Mouse (Mus musculus): ENCODE data around the gene Mybbp1a.

DNA sequence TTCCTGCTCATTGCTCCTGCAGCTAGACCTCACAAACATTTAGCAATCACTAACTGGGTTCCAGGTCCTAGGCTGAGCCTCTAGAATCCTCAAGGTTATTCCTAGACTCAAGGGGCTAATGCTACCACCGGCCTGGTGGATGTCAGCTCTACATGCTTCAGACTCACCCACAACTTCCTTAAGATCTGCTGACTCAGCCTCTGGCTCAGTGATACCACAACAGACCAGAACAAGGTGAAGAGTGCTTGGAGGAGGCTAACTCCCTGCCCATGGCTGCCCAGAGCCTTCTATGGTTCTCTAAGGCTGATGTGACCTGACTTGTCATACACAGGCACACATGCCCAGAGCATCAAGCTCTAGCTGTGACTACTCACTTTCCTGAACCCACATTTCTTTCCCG is 38.3 kb downstream of the Mybbp1a start:
- TF ChIP-seq CTCF (IDR thresholded peaks at IDR 0.05; ENCODE audit: low read depth) = no peak
- no peak for TF ChIP-seq EP300 (optimal IDR thresholded peaks at IDR 0.05)

Measured in stomach, postnatal 0 days (tissue).